Mouse (Mus musculus): ENCODE data around the gene Dock3. TPM values are rescaled to one million over a fixed set of nuclear protein-coding genes. Genes with fewer than 3 reads are reported as not detected.
"Not testable (repeated sequence)": the region's sequence is repeated elsewhere in the genome, so short reads cannot be mapped to it uniquely, and the experiment has no call there.

Dock3 gene
- total RNA-seq, 2 experiments from 2014 or later, result 209 to 235 TPM

GRCm38 (mm10) chr9:107112056-107112455 lies 119.7 kb downstream of the Dock3 start:
- DNase-seq (ENCODE audit: low spot score in 2 of 2), result no peak
- intact Hi-C loops (cut with DNase I), result no loop called here

DNA sequence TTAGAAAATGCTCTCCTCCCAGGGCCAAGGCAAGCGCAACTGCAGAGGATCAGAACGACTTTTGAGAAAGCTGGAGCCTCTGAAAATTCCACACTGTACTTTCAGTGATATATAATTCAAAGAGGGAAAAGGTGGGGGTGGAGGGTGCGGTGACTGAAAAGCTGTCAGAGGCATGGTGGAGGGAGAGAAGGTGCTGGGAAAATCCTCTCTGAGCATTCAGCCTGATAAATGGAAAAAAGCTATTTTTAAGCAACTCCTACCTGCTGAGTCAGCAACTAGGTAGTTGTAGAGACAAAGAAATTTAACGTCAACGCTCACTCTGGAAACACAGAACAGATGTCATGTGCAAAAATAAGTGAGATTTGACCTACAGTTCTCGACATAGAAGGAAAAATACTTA lies 132.2 kb downstream of the Dock3 start:
- no peak for DNase-seq (ENCODE audit: low spot score in 2 of 2)
- intact Hi-C loops (cut with DNase I), result no loop called here

DNA sequence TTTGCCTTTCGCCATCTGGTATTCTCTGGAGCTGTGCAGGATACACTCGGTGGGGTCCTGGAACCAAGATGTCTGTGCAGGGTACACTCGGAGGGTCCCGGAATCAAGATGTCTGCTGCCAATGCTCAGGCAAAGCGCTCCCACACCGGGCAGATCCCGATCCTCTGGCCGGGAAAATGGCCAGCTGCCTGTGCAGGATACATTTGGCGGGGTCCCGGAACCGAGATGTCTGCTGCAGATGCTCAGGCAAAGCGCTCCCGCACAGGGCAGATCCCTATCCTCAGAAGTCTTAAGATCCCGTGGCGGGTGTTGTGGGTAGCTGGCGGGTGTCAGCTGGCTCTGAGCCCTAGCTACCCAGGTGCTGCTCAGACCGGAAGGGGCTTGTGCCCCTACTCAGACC lies 142.3 kb downstream of the Dock3 start:
- intact Hi-C loops (cut with DNase I); DNase-seq (ENCODE audit: low spot score in 2 of 2): not testable (repeated sequence)

DNA sequence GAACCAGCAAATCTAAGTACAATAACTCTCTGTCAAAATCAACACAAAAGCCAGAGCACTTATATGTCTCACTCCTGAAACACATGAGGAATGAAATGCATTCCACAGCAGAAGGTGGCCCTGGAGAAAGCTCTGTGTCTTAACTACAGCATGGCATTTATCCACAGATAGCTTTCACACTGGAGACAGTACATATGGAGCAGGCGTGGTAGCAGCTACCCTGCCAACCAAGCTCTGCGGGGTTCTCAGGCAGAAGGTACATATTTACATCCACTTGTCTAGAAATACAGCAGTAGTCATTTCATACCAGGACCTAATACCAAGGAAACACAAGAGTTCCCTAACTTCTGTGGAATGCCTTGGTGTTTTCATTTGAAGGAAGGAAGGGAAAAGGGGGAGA lies 144.2 kb downstream of the Dock3 start:
- intact Hi-C loops (cut with DNase I), result no loop called here
- peak; percentile 55 to 59 for DNase-seq (ENCODE audit: low spot score in 2 of 2)

DNA sequence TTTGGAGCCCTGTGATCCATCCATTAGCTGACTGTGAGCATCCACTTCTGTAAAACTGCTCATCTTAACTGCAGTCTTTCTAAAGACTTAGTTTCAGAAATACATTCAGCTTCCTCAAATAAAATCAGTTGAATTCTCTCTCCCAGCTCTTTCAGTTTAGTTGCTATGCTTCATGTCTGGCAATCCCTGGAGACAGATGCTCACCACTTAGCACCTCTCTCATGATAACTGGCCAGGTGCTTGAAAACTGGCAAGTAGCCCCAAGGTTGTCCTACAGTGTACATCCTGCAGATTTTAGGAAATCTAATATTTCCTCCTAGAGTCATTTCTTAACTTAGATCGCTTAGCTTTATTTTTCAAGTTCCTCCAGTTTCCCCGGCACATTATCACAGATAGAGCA lies 193.8 kb downstream of the Dock3 start:
- intact Hi-C loops (cut with DNase I), result no loop called here
- DNase-seq (ENCODE audit: low spot score in 2 of 2), result no peak

DNA sequence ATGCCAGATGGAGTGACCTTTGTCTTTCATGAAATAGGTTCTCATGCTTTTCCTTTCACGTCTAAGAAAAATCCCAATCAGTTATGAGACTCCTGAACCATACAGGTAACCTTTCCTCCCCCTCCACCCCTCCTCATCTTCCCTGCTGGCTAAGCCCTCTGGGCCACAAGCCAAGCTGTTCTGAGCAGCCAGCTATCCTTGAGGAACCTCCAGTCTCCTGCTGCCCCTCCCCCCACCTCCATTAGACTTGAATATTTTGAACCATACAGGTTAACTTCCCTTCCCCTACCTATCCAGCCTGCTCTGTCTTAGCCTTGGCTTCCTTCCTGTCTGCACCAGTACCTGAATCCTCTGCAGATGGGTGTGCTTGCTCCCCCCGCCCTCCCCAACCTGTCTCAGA lies 204.1 kb downstream of the Dock3 start:
- no peak for DNase-seq (ENCODE audit: low spot score in 2 of 2)
- intact Hi-C loops (cut with DNase I), result no loop called here

GRCm38 (mm10) chr9:107009841-107010240 lies 221.9 kb downstream of the Dock3 start:
- intact Hi-C loops (cut with DNase I), result no loop called here

DNA sequence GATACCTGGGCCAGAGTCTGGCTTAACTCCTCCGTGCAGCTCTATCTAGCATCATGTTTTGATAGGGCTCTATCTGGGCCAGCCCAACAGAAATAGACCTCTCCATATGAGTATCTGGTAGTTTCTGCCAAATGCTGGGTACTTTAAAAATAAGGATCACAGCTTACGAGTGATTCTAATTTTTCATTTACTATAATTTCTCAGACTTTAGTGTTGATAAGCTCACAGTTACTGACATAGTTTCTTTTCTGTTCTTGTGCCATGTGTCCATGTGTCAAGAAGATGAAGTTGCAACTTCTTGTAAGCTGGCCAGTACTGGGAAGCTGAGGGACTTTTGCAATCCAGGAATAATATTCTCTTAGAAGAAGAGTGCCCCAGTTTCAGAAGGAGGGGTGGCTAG lies 228.5 kb downstream of the Dock3 start:
- intact Hi-C loops (cut with DNase I), result no loop called here
- no peak for DNase-seq (ENCODE audit: low spot score in 2 of 2)

More at GRCm38 (mm10) chr9:107009841-107010240, 221.9 kb downstream of the Dock3 start:
- DNase-seq (ENCODE audit: low spot score in 2 of 2), result no peak

DNA sequence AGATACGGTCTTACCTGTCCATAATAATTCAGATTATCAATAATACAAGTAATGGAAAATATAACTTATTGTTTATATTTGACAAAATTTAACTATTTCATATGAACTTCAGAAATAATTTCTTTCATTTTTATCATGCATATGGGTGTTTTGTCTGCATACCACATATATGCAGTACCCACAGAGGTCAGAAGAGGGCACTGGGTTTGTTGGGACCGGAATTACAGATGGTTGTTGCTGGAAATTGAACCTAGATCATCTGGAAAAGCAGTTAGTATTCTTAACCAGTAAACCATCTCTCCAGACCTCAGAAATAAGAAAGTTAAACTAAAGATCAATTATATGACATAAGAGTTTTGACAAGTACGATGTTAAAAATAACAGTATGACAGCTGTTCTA lies 261.0 kb downstream of the Dock3 start:
- intact Hi-C loops (cut with DNase I), result no loop called here
- no peak for DNase-seq (ENCODE audit: low spot score in 2 of 2)

GRCm38 (mm10) chr9:106958452-106958851 lies 273.3 kb downstream of the Dock3 start:
- intact Hi-C loops (cut with DNase I), result loop anchor here (5.0 kb wide), 1 partner anchor 334 kb away; no protein-coding TSS in a partner anchor
- DNase-seq (ENCODE audit: low spot score in 2 of 2), result no peak

- DNase-seq (ENCODE audit: low spot score in 2 of 2), result no peak
- intact Hi-C loops (cut with DNase I), result loop anchor here (5.0 kb wide), 1 partner anchor 337 kb away; no protein-coding TSS in a partner anchor
Observed at GRCm38 (mm10) chr9:106955486-106955885, 276.2 kb downstream of the Dock3 start.

DNA sequence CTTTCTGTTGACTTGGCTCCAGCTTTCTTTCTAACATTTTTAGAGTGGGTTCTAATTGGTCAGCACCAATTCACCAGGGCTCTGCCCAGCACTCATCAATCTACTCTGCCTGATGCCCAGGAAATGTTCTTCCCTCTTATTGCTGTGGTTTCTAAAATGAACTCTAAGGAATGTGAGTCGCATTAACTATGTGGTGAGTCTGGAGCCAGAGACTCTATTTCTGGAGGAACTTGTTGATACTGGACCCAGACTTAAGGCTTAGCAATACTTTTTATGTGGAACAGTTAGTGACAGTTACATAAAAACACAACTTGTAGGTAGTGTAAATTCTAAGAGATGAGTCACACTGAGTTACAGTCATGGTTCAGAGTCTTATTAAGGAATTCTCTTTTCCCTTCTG lies 296.7 kb downstream of the Dock3 start:
- peak in 1 of 2 experiments; percentile 27 for DNase-seq (ENCODE audit: low spot score in 2 of 2)
- intact Hi-C loops (cut with DNase I), result no loop called here

DNA sequence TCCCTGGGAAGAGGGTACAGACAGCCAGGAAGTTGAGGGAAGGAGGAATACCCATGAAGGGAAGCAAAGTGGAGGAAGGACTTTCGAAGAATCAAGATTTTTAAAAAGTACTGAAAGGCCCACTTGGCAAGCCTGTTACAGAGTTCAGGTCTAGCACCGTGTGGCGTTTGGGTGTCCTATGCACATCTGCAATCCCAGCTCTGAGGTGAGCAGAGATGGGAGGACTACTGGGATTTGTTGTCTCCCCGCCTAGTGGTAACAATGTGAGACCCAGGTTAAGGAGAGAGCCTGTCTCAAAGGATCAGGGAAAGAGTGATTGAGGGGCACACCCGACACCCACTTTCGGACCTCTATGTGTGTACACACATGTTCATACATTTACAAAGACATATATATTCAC lies 316.8 kb downstream of the Dock3 start:
- intact Hi-C loops (cut with DNase I), result no loop called here
- no peak for DNase-seq (ENCODE audit: low spot score in 2 of 2)

GRCm38 (mm10) chr9:106913759-106914158 lies 317.9 kb downstream of the Dock3 start:
- DNase-seq (ENCODE audit: low spot score in 2 of 2), result no peak
- intact Hi-C loops (cut with DNase I), result no loop called here

GRCm38 (mm10) chr9:106911624-106912023 lies 320.1 kb downstream of the Dock3 start:
- DNase-seq (ENCODE audit: low spot score in 2 of 2), result no peak
- intact Hi-C loops (cut with DNase I), result no loop called here

GRCm38 (mm10) chr9:106908715-106909114 lies 323.0 kb downstream of the Dock3 start:
- intact Hi-C loops (cut with DNase I), result no loop called here
- DNase-seq (ENCODE audit: low spot score in 2 of 2), result no peak

DNA sequence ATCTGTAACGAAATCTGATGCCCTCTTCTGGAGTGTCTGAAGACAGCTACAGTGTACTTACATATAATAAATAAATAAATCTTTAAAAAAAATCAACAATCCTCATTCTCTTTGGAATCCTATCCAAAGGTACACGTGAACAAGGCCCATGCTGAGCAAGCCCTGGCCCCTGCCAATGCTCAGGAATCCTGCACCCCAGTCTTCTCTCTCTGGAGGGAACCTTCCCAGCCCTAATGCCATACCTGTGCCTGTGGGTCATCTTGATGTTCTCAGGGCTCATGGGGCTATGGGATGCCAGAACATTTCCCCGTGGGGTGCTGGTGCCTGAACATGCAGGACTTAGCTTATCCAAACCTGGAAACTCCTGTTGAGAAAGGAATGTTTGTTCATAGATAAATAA lies 323.5 kb downstream of the Dock3 start:
- intact Hi-C loops (cut with DNase I), result no loop called here
- DNase-seq (ENCODE audit: low spot score in 2 of 2), result no peak

DNA sequence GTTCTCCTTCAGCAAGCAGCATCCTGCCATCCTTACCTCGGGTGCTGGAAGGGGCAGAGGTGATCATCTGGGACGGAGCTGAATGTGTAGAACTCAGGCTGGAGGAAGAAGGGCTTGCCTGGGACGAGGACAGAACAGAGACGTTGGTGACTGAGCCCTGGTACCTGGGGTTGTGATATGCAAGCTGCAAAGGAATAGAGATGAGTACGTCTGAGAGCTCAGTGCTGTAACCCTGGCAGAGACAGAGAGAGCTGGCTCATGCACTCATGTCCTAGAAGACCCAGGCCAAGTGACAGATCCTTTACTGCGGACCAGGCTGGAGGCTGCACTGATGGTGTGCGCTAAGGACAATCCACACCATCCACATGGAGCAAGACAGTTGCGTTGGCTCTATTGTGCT lies 325.1 kb downstream of the Dock3 start:
- intact Hi-C loops (cut with DNase I), result no loop called here
- DNase-seq (ENCODE audit: low spot score in 2 of 2), result no peak

GRCm38 (mm10) chr9:106903791-106904134 lies 327.9 kb downstream of the Dock3 start:
- peak in 1 of 2 experiments; percentile 3 for DNase-seq (ENCODE audit: low spot score in 2 of 2)
- intact Hi-C loops (cut with DNase I), result loop anchor here (5.0 kb wide), 1 partner anchor 389 kb away; no protein-coding TSS in a partner anchor

DNA sequence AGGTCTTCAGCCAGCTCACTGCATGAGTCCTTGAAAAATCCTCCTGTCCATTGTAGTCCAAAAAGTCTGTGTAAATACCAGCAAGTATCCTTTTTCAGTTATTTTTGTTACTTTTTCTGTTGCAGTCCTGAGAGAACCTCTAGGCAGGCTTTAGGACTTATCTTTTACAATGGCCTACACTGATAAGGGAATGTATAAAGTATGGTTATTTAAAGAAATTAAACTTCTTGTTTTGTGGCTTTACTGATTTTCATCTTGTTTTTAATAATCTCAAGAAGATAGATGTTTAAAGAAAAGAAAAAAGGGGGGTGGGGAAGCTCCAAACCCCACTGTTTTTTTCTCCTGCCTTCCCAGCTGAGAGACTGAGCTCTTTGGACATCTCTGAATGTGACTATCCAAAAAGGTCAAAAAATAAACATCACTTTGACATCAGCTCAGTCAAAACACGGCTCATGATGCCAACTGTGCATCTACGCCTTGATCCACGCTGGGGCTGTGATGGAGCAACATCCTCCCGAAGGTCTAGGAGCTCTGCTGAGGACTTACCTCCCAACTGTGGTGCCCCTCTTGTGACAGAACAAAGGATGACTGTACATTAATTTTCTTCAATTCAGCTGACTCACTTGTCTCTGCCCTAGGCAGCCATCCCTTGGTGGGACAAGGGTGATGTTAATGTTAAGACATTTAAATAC lies 328.5 kb downstream of the Dock3 start:
- DNase-seq (ENCODE audit: low spot score in 2 of 2), result no peak
- intact Hi-C loops (cut with DNase I), result loop anchor here (5.0 kb wide), 1 partner anchor 389 kb away; no protein-coding TSS in a partner anchor

DNA sequence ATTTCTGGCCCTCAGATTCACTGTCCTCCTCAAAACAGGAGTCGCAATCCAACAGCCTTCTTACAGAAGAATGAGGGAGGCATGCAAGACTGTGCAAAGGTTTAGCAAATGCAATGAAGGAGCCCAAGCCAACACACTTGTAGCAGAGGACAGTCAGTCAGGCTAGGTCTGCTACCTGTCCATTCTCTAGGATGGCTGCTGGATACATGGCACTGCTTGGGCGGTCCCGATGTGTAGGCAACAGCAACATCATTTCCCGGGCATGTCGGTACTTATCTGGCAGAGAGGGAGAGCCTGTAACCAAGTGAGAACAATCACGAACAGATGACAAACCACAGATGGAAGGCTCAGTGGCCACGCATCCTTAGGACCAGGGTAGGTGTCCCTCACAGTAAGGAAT lies 330.1 kb downstream of the Dock3 start:
- DNase-seq (ENCODE audit: low spot score in 2 of 2), result no peak
- intact Hi-C loops (cut with DNase I), result loop anchor here (5.0 kb wide), 1 partner anchor 391 kb away; no protein-coding TSS in a partner anchor

DNA sequence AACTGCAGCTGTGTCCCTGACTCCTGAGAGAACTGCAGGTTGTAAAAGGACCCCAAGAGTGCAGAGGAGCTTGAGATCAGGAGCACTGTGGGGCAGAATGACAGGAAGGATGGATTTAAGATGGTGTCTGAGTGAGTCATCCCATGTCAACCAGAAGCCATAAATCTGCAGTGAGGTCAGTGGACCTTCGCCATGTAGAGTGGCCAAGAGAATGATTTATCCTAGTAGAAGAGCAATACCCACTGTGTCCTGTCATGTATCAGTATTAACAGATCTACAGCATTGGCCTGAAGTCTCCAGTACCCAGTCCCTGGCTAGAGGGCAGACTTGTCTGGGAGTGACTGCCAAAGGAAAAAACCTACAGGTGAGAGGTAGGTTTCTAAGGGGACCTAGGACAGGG lies 332.8 kb downstream of the Dock3 start:
- intact Hi-C loops (cut with DNase I), result no loop called here
- no peak for DNase-seq (ENCODE audit: low spot score in 2 of 2)
